ENCODE assay signal across 8 mouse cellular contexts in the genomic region with DNA sequence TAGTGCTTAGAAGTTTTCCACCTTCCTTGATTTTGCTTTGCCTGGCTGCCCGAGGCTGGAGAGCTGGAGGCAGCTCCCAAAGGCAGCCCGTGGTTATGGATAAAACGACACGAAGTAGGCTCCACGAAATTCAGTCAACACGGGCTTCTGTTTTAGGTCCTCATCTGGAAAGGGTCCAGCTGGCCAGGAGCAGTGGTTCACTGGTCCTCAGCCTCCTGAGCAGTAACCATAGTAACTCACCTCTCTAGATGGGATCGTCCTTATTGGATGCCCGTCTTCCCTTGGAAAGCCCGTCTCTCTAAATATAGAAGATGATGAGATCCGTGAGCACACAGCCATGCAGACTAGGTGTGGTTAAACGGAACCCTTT. TPM values are rescaled to one million over a fixed set of nuclear protein-coding genes. Genes with fewer than 3 reads are reported as not detected.
DNase-seq lines count a peak whose midpoint lies in the region; ATAC-seq lines count a peak whose summit lies in the region.
"Had no signal": no experiment of that assay in that cellular context is flagged by ENCODE, and none has a peak within 500 bp of the region (broad histone marks: within the 10 kb centered on the region; RNA-seq: fewer than 3 reads in every experiment).

No protein-coding gene starts in this region.

- peak overlapping the region; percentile 77 for H3K4me2 ChIP-seq in forebrain, embryonic 15.5 days (replicated peaks)

- WGBS in forebrain, embryonic 15.5 days, result 1% methylated on average over 11 of the region's 11 CpGs

- peak overlapping the region; percentile 49 for H3K9ac ChIP-seq in forebrain, embryonic 15.5 days (replicated peaks)

- no peaks in the 10 kb centered on the region for H3K27me3 ChIP-seq in forebrain, embryonic 15.5 days

- no peaks in the 10 kb centered on the region for H3K9me3 ChIP-seq in forebrain, embryonic 15.5 days

- peaks cover 23% of the 10 kb centered on the region for H3K4me1 ChIP-seq in forebrain, embryonic 15.5 days

- intact Hi-C loops in left cerebral cortex, postnatal 10 days (cut with DNase I), result loop anchor here (5.0 to 10.0 kb wide), 2 partner anchors 52 to 110 kb away; no protein-coding TSS in a partner anchor

- no peaks in the 10 kb centered on the region for H3K36me3 ChIP-seq in forebrain, embryonic 15.5 days

- 0 out of 2 replicates have a peak overlapping the region, but pooled peaks have one; percentile 1 for H3K27ac ChIP-seq in forebrain, embryonic 15.5 days (replicated peaks)

- H3K4me3 ChIP-seq in forebrain, embryonic 15.5 days, result peak overlapping the region; percentile 45

- peak; percentile 16 for DNase-seq in Muller cell, postnatal 12 days (ENCODE audit: inconsistent ontology term)
- peak; percentile 89 for DNase-seq in brain, adult 2 months (ENCODE audit: low read depth, low spot score)
- peak; percentile 63 to 74 for DNase-seq in left cerebral cortex, postnatal 10 days (ENCODE audit: extremely low spot score in 1 of 2, low spot score in 2 of 2)
- DNase-seq in right cerebral cortex, postnatal 14 days, result peak; percentile 58
- DNase-seq in kidney, adult 18-20 months, result no peak
- no peak for DNase-seq in kidney, postnatal 14 days

- peak; percentile 37 for ATAC-seq in forebrain, embryonic 15.5 days (replicated peaks)

RNA-seq across cellular contexts. Expression of a gene that starts 31.5 kb away (rescaled TPM):
- polyA plus RNA-seq in forebrain, embryonic 15.5 days (2015; fragmentation: Nextera tagmentation; extraction: Ambion mirVana), result not detected in 2 replicates
- not detected for total RNA-seq in left cerebral cortex, postnatal 10 days (2021)
- total RNA-seq: liver, adult 2 months had no signal
- polyA plus RNA-seq: liver, adult 2 months had no signal

Comparison
In these comparisons a context has a peak if more than half of its experiments do, and no peak if none do; other contexts are left out.
1. DNase-seq: peak in Muller cell, postnatal 12 days (single experiment), brain, adult 2 months (single experiment), left cerebral cortex, postnatal 10 days (2 of 2) and right cerebral cortex, postnatal 14 days (single experiment); none in kidney, adult 18-20 months (single experiment) and kidney, postnatal 14 days (single experiment).